Mouse (Mus musculus): ENCODE measurements around the gene B3galt1.

The B3galt1 gene

DNA sequence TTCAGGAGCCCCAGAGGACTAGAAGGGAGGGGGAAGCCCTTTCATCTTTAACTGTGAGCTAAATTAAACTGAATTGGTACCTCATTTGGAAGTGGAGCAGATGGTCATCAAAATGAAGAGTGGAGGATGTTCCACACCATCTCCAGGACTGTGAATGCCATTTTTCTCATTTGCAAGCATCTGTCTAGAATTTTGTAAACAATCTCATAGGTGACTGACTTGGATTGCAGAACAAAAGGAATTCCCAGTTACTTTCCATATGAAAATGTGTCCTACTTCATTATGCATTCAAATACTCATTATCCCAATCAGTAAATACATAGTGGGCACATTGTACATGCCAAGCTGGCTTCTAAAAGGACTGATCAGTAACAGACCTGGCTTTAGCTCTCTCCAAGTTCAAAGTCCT is 515.2 kb downstream of the B3galt1 start:
- no peak for DNase-seq

DNA sequence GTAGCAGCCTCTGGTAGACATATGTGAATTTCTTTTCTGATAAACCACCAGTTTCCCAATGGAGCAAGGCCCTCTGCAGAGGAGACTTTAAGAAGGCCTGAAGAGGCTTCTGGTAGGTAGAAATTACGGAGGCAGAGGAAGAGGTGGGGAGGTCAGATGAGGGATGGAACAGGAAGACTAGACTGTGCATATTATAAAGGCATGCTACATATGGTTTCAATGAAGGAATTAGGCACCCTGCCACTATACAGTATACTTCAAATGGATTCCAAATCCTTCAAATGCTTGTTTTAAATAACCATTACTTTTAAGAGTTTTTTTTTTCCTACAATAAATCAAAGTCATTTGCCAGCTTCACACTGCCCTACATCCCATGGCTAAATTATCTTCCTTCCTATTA is 518.8 kb downstream of the B3galt1 start:
- DNase-seq = no peak

DNA sequence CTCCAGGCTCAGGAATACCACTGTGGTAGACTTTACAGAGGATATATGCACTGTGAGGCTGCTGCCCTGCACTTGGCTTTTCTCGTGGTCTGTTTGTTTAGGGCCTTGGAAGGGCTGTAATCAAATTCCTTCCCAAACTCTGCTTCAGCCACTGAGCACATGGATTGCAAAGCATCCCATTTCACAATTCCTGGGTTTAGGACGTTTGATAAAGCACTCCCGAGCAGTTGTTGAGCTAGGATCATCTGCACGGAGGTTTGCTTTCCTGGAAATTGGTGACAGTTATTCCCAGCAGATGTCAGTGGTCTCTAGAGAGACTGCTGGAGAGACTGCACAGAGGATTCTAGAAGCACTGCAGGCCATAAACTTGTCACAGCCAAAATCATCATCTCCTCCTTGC is 520.4 kb downstream of the B3galt1 start:
- DNase-seq = no peak

DNA sequence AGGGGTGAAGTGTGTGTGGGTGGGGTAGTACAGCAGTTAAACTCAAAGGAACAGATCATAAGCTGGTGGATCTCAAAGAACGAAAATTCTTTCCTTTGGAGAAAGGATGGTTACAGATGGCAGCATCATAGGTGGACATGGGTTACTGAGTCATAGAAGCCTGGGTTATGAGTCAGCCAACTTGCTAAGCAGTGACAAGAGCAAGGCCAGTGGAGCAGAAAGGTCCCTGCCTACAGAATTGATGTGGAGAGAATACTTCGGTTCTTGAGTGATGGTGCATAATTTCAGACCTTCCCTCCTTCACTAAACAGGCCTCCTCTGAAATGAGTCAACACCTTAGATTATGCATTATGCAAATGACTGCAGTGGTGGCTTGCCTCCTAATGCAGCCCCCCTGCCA is 525.9 kb downstream of the B3galt1 start:
- no peak for DNase-seq

- no peak for DNase-seq
Measured at GRCm38 (mm10) chr2:68104641-68105040, 539.0 kb downstream of the B3galt1 start.

- no peak for DNase-seq
Measured at GRCm38 (mm10) chr2:68118076-68118475, 552.4 kb downstream of the B3galt1 start.

DNA sequence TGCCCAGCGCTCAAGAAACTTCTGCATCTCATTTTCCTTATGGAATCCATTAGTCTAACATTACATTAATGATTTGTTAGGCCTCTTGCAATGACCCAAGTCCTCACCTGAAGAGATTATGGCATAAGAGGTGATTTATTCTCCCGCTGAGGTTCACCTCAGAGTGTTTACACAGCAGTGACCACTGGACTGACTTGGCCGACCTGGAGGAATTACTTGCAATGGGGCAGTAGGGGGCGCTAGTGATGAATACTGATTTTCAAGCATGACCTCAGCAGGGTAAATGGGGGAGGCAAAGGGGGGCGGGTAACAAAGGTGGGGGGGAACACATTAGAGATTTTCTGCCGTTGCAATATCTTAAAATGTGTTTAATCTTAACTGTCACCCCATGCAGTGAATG is 559.1 kb downstream of the B3galt1 start:
- no peak for DNase-seq

DNA sequence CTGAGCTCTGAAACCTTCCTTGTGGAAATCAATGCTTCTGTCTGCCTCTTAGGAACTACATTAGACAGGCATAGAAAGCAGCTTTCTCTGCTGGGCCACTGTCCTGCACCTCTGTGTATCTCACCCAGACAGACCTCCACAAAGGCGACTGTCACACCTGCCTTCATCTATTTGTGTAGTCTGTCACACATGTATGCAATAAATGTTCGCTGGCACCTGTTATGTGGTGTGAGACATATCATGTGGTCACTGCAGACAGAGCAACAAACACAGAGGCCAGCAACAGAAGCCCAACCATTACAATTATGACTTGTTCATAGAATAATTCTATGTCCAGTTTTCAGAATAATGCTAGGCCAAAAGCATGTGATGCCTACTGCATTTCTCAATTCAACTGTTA is 575.4 kb downstream of the B3galt1 start:
- DNase-seq = no peak

DNA sequence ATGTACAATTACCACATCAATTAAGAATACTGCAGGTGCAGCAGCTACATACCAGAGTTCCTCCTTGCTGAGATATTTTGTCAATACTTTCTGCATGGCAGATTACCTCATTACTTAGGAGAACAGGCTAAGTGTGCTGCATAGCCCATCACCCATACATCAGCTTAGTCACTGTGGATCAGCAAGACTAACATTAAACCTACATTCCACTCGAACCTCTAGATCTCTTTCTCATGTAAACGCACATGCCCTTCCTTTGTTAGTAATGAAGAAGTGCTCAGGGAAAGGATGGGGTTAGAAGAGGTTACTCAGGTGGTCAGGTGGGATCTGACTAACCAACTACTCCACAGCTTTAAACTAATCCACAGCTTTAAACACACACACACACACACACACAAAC is 577.6 kb downstream of the B3galt1 start:
- DNase-seq = no peak

DNA sequence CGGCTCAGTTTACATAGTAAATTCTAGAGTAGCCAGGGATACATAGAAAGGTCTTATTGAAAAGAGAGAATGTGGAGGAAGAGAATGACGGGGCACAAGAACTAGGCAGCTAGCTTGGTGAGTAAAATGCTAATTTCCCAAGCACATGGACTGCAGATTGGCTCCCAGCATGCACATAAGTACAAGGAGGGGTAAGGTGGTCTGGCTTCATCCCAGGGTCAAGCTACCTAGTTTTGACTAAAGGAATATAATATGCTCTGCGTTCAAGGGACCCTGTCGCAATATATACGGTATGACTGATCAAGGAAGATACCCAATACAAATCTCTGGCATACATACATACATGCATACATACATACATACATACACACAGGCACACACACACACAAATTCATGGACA is 594.1 kb downstream of the B3galt1 start:
- no peak for DNase-seq

DNA sequence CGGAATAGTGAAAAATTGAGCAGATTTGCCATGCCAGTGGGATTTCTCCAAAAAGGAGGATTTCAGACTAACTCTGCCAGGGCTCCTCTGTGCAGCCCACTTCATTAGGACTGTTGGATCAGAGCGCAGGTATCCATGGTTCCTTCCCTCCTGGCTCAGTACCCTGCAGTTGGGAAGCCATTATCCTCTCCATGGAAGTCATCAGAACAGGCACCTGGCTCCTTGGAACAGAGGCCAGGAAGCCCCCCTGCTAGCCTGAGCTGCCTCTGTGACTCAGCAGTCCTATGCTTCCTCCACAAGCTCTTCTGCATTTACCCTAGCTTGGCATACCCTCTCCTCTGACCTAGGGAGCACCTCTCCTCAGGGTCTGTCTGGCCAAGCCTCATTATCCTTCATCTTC is 594.9 kb downstream of the B3galt1 start:
- no peak for DNase-seq

- DNase-seq = no peak
Measured at GRCm38 (mm10) chr2:68162012-68162411, 596.3 kb downstream of the B3galt1 start.

DNA sequence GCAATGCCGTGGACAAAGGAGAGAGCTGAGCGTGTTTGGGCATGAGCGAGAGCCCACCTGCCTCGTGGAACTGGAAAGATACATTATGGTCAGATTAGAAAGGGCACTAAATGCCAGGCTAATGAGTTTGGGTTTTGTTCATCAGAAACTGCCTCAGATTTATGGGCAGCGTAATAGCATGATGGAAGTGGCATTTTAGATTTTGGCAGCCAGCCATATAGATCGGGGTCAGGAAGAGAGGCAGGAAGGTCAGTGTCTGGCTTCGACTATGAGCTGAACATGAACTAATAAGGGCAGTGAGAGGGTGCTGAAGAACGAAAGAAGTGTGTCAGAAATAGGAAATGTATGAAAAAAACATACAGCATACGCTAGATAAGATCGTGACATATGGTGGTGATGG is 605.6 kb downstream of the B3galt1 start:
- DNase-seq = no peak
